Mouse (Mus musculus): ENCODE measurements around the gene Gm28230. TPM values are rescaled to one million over a fixed set of nuclear protein-coding genes. Genes with fewer than 3 reads are reported as not detected.

The Gm28230 gene
- polyA plus RNA-seq, 1 experiment = not detected

- Histone ChIP-seq H3K36me3 (replicated peaks; ENCODE audit: low read length) (no peaks in the 10 kb centered on the region), H3K27me3 (replicated peaks) (peaks cover 98% of the 10 kb centered on the region), H3K4me1 (peaks cover 45% of the 10 kb centered on the region), H3K9me3 (0 out of 2 replicates have a peak, but pooled peaks cover 5% of the 10 kb centered on the region), H3K4me3 (replicated peaks) (no peak overlapping the region)
- no peak for TF ChIP-seq FLI1 (IDR thresholded peaks at IDR 0.05; ENCODE audit: low read length)
- no peak for TF ChIP-seq GATA1 (IDR thresholded peaks at IDR 0.05; ENCODE audit: borderline replicate concordance, low read length)
Observed at GRCm38 (mm10) chr2:74683471-74683951, 43.0 kb upstream of the Gm28230 start.

GRCm38 (mm10) chr2:74684106-74684505 is 42.4 kb upstream of the Gm28230 start:
- peaks cover 98% of the 10 kb centered on the region for H3K27me3 ChIP-seq (replicated peaks)
- H3K36me3 ChIP-seq (replicated peaks; ENCODE audit: low read length) = no peaks in the 10 kb centered on the region
- H3K4me3 ChIP-seq (replicated peaks) = no peak overlapping the region

GRCm38 (mm10) chr2:74685059-74685603 is 41.4 kb upstream of the Gm28230 start:
- H3K27me3 ChIP-seq (replicated peaks) = peaks cover 98% of the 10 kb centered on the region
- no peak for TF ChIP-seq FLI1 (IDR thresholded peaks at IDR 0.05; ENCODE audit: low read length)
- no peak for TF ChIP-seq GATA1 (IDR thresholded peaks at IDR 0.05; ENCODE audit: borderline replicate concordance, low read length)

More at GRCm38 (mm10) chr2:74684106-74684505, 42.4 kb upstream of the Gm28230 start:
- Histone ChIP-seq H3K4me1 (peaks cover 43% of the 10 kb centered on the region), H3K9me3 (0 out of 2 replicates have a peak, but pooled peaks cover 5% of the 10 kb centered on the region)
- TF ChIP-seq GATA1 (IDR thresholded peaks at IDR 0.05; ENCODE audit: borderline replicate concordance, low read length) (no peak), FLI1 (IDR thresholded peaks at IDR 0.05; ENCODE audit: low read length) (no peak)

GRCm38 (mm10) chr2:74686301-74686987 is 40.1 kb upstream of the Gm28230 start:
- Histone ChIP-seq H3K9me3 (peaks cover 11% of the 10 kb centered on the region; the same call in 1 of the 2 replicates), H3K27me3 (replicated peaks) (peaks cover 97% of the 10 kb centered on the region), H3K4me1 (peaks cover 35% of the 10 kb centered on the region), H3K36me3 (replicated peaks; ENCODE audit: low read length) (no peaks in the 10 kb centered on the region), H3K4me3 (replicated peaks) (no peak overlapping the region)
- TF ChIP-seq FLI1 (IDR thresholded peaks at IDR 0.05; ENCODE audit: low read length) (no peak), GATA1 (IDR thresholded peaks at IDR 0.05; ENCODE audit: borderline replicate concordance, low read length) (no peak)

More at GRCm38 (mm10) chr2:74685059-74685603, 41.4 kb upstream of the Gm28230 start:
- 0 out of 2 replicates have a peak, but pooled peaks cover 5% of the 10 kb centered on the region for H3K9me3 ChIP-seq
- no peak overlapping the region for H3K4me3 ChIP-seq (replicated peaks)
- H3K36me3 ChIP-seq (replicated peaks; ENCODE audit: low read length) = no peaks in the 10 kb centered on the region
- H3K4me1 ChIP-seq = peaks cover 36% of the 10 kb centered on the region

GRCm38 (mm10) chr2:74686988-74687697 is 39.4 kb upstream of the Gm28230 start:
- Histone ChIP-seq H3K36me3 (replicated peaks; ENCODE audit: low read length) (no peaks in the 10 kb centered on the region), H3K9me3 (peaks cover 14% of the 10 kb centered on the region), H3K4me1 (peaks cover 35% of the 10 kb centered on the region), H3K4me3 (replicated peaks) (no peak overlapping the region), H3K27me3 (replicated peaks) (peaks cover 97% of the 10 kb centered on the region)
- no peak for TF ChIP-seq FLI1 (IDR thresholded peaks at IDR 0.05; ENCODE audit: low read length)
- no peak for TF ChIP-seq GATA1 (IDR thresholded peaks at IDR 0.05; ENCODE audit: borderline replicate concordance, low read length)

- H3K27me3 ChIP-seq (replicated peaks) = peaks cover 97% of the 10 kb centered on the region
- TF ChIP-seq FLI1 (IDR thresholded peaks at IDR 0.05; ENCODE audit: low read length) = no peak
- no peak for TF ChIP-seq GATA1 (IDR thresholded peaks at IDR 0.05; ENCODE audit: borderline replicate concordance, low read length)
- H3K4me1 ChIP-seq = peaks cover 34% of the 10 kb centered on the region
- no peaks in the 10 kb centered on the region for H3K36me3 ChIP-seq (replicated peaks; ENCODE audit: low read length)
- H3K9me3 ChIP-seq = peaks cover 11% of the 10 kb centered on the region
- H3K4me3 ChIP-seq (replicated peaks) = no peak overlapping the region
Observed at GRCm38 (mm10) chr2:74687698-74688555, 38.6 kb upstream of the Gm28230 start.

- H3K27me3 ChIP-seq (replicated peaks) = peaks cover 97% of the 10 kb centered on the region
- no peak for TF ChIP-seq GATA1 (IDR thresholded peaks at IDR 0.05; ENCODE audit: borderline replicate concordance, low read length)
- TF ChIP-seq FLI1 (IDR thresholded peaks at IDR 0.05; ENCODE audit: low read length) = no peak
- peaks cover 29% of the 10 kb centered on the region for H3K4me1 ChIP-seq
- H3K9me3 ChIP-seq = peaks cover 11% of the 10 kb centered on the region
- no peaks in the 10 kb centered on the region for H3K36me3 ChIP-seq (replicated peaks; ENCODE audit: low read length)
- H3K4me3 ChIP-seq (replicated peaks) = no peak overlapping the region
Observed at GRCm38 (mm10) chr2:74688795-74689573, 37.5 kb upstream of the Gm28230 start.

- Histone ChIP-seq H3K4me1 (peaks cover 32% of the 10 kb centered on the region), H3K36me3 (replicated peaks; ENCODE audit: low read length) (no peaks in the 10 kb centered on the region), H3K4me3 (replicated peaks) (no peak overlapping the region), H3K27me3 (replicated peaks) (peaks cover 96% of the 10 kb centered on the region), H3K9me3 (peaks cover 11% of the 10 kb centered on the region)
- TF ChIP-seq FLI1 (IDR thresholded peaks at IDR 0.05; ENCODE audit: low read length) (no peak), GATA1 (IDR thresholded peaks at IDR 0.05; ENCODE audit: borderline replicate concordance, low read length) (no peak)
Observed at GRCm38 (mm10) chr2:74689574-74690337, 36.8 kb upstream of the Gm28230 start.
